Mouse (Mus musculus) embryonic fibroblast, embryonic 13.5 days (primary cell): ENCODE results near the gene Mfsd4a.

ENCODE experiments used
- CTCF ChIP-seq: IDR thresholded peaks from 2 replicates; pipeline ENCODE4 v1.5.1; 2011; ENCODE audit warnings: mild to moderate bottlenecking, control low read depth, low read length, moderate library complexity, borderline replicate concordance; ENCODE audit not compliant: insufficient read depth
- POLR2A ChIP-seq: IDR thresholded peaks from 2 replicates; pipeline ENCODE4 v1.6.1; 2011; ENCODE audit warnings: low read depth, mild to moderate bottlenecking, control low read depth, low read length, moderate library complexity

DNA sequence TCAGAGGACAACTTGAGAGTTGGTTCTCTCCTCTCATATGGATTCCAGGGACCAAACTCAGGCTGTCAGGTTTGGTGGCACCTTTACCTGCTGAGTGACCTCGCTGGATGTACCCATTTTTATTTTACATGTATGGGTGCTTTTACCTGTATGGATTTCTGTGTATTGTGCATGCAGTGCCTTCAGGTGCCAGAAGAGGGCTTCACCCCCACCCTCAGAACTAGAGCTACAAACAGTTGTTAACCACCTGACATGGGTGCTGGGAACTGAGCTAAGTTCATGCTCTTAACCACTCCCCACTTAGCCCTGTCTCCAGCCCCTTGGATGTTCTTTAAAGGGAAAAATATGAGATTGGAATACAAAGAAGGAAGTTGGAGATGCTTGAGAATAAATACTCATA is 53.1 kb downstream of the Mfsd4a start:
- TF ChIP-seq CTCF: no peak
- TF ChIP-seq POLR2A: no peak
